Mouse (Mus musculus): ENCODE results near the gene Sart1. TPM values are rescaled to one million over a fixed set of nuclear protein-coding genes. Genes with fewer than 3 reads are reported as not detected.
"Not testable (repeated sequence)": the region's sequence is repeated elsewhere in the genome, so short reads cannot be mapped to it uniquely, and the experiment has no call there.

Gene Sart1
- total RNA-seq, 2 experiments from 2014 or later = 96.9 to 117 TPM

DNA sequence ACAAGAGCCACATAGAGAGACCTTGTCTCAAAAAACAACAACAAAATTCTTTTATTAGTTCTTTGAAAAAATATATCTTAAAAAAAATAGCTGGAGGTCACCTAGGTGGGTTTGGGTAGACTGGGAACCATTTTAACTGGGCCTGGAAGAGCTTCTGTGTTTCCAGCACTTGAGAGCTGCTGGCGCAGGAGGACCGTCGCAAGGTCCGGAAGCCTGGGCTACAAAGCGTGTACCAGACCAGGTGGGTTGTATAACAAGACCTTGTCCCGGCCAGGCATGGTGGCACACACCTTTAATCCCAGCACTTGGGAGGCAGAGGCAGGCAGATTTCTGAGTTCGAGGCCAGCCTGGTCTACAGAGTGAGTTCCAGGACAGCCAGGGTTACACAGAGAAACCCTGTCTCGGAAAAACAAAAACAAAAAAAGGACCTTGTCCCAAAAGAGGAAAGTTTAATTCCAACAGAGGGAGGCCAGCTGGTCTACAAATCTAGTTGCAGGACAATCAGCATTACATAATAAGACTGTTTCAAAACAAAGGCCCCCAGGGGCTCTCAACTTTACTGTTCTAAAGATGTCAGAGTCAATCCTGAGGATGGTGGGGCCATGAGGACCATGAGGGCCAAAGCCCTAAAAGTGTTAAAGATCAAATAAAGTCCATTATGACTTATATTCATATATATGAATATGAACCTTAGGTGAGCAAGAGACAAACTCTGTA, 30.4 kb upstream of the Sart1 start:
- DNase-seq (ENCODE audit: low spot score in 2 of 2) = no peak

DNA sequence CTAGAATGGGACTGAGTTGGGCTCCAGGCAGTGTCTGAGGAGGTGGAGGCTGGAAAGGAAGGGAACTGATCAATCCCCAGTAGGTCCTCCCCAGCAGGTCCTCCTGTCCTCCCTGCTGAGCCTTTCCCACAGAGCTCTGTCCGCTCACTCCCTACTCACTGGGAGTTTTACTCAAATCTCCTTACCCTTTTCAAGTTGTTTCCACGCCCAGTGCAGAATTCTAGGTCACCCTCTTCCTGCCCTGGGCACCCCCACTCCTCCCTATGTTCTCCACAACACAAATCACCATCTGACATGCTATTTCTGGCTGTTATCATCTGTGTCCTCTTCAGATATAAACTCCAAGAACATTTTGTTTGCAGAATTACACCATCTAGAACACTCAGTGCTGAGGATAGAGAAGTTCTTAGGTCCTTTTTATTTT, 26.0 kb upstream of the Sart1 start:
- peak in 1 of 2 experiments; percentile 55 for DNase-seq (ENCODE audit: low spot score in 2 of 2)

DNA sequence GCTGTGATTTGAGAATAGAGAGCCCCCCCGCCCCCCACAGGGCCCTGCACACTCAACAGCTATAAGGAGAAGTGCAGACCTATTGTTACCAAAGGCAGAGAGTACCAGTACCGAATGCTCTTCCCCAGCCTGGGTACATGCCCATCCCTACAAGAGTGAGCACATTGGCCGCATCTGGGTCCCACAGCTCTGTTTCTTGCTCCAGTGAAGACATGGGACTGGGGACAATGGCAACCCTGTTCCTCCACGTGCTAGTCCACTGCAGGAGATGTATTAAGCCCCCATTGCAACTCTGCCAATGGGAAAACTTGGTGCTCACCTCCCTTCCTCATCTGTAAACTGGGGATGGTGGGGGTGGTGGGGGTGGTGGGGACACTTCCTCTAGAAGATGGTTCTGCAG, 25.3 kb upstream of the Sart1 start:
- no peak for DNase-seq (ENCODE audit: low spot score in 2 of 2)

DNA sequence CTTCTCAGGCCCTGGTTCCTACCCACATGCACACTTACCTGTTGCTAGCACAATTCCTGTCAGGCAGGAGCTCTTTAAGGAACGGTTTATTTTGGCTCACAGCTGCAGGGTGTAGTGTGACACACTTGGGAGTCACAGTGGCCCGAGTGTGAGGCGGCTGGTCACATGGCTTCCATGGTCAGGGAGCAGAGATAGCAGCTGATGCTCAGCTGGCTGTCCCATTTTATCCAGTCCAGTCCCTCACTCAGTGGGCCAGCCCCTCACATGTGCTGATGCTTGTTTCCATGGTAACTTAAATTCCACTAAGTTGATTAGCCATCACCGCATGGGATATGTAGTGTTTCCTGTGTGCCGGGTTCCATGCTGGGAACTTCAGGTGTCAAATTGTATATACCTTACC, 23.5 kb upstream of the Sart1 start:
- DNase-seq (ENCODE audit: low spot score in 2 of 2) = no peak

DNA sequence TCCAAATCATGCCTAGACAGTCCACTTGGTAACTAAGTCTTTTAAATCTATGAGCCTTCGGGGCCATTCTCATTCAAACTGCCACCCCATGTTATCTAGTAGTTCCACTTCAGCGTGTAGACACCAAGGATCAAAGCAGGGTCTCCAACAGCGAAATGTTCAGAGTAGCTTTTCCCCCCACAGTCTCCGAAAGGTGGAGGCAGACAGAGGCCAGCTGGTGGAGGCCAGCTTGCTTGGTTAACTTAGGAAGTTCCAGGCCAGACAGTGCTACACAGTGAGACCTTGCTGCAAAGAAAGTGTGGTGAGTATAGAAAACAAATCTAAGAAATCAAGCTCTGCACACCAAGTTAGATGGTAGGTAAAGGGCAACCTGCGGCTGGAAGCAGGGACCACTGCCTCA, 22.1 kb upstream of the Sart1 start:
- DNase-seq (ENCODE audit: low spot score in 2 of 2) = no peak

DNA sequence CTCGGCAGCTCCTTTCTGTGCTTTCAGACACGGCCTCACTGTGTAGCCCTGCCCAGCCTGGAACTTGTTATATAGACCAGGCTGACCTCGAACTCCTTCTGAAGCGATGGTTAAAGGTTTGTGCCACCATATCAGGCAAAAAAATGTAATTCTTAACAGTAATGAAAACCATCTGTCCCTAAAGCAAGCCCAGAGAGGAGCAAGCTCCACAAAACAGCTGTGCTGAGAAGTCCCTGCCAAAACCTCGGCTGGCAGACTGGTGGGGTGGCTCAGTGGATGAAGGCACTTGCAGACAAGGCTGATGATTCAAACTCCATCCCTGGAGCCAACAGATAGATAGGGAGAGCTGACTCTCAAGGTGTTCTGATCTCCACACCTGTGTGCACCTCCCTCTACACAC, 20.6 kb upstream of the Sart1 start:
- DNase-seq (ENCODE audit: low spot score in 2 of 2) = no peak

DNA sequence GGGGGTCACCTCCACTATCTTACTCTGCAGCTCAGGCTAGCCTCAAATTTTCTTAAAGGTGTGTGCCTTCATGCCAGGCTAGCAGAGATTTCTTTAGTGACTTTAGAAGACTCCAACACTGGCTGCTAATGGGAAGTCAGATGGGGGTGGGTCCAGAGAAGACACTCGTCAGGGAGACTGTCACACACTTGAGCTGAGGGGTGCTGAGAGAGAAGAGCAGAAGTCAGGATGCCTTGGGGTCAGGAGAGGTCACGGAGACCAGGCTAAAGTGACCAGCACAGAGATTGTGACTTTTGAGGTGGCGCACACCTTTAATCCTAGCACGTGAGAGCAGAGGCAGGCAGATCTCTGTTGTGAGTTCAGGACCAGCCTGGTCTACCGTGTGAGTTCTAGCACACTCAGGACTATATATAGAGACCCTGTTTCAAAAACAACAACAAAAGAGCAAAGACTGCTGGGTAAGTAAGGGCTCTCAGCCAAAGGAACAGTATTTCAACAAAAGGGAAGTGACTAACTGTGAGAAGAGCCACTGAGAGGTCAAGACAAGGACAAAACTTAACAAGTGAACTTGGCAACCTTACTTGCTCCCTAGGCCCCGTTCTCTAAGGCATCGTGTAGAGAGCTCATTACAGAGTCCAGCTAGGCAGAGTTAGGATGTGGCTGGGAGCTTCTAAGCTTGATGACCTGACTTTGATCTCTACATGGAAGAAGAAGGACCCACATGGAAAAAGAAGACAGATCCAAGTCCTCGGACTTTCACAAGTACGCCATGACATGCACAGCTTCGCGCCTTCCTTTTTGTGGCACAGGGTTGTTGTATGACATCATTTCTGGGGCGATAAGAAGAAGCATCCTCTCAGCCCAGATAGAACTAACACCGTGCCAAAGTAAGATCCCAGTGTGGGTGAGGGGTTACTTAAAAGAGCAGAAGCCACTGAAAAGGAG, 19.8 kb upstream of the Sart1 start:
- no peak for DNase-seq (ENCODE audit: low spot score in 2 of 2)

DNA sequence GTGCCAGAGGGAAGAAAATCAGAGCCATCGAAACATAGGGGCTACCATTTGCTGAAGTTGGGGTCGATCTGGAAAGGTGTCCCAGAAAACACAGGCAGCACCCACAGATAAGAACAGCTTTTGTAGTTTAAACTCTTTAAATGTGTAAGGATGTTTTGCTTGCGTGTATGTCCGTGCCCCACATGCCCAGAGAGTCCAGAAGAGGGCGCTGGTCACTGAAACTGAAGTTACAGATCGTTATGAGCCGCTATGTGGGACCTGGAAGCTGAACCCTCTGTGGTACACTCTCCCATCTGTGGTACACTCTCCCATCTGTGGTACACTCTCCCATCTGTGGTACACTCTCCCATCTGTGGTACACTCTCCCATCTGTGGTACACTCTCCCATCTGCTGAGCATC, 18.6 kb upstream of the Sart1 start:
- peak in 1 of 2 experiments; percentile 78 for DNase-seq (ENCODE audit: low spot score in 2 of 2)

DNA sequence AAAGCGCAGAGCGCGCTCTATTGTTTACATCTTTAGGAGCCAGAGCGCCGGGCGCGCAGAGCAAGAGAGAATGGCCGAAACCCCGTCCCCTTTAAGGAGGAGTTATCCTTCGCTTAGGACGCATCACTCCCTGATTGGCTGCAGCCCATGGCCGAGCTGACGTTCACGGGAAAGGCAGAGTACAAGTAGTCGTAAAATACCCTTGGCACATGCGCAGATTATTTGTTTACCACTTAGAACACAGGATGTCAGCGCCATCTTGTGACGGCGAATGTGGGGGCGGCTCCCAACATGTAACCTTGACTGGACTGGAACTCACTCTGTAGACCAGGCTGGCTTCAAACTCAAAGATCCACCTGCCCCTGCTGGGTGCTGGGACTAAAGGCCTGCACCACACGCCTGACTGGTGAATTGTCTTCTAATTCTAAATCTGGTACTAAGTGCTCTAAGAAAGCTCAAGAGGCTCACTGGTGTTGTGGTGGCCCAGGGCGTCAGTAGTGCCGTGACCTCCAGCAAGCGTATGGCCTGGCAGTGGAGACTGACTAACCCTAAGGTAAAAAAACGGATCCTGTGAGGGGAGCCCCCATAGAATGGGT, 18.1 kb upstream of the Sart1 start:
- peak in 1 of 2 experiments; percentile 62 for DNase-seq (ENCODE audit: low spot score in 2 of 2)

DNA sequence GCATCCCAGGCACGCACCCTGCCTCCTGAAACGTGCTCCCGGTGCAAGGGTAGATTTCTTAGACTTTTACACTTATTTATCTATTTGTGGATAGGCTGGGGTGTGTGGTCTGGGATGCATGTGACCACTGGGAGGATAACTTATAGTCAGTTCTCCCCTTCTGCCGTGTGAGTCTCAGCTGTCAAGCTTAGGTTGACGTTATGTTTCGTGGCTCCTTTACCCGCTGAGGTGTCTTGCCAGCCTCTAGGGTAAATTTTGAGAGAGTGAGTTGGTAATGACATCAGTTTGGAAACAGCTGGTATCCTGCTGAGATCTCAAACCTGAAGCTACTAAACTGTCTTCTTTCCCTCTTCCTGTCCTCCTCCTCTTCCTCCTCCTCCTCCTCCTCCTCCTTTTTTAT, 17.4 kb upstream of the Sart1 start:
- no peak for DNase-seq (ENCODE audit: low spot score in 2 of 2)

DNA sequence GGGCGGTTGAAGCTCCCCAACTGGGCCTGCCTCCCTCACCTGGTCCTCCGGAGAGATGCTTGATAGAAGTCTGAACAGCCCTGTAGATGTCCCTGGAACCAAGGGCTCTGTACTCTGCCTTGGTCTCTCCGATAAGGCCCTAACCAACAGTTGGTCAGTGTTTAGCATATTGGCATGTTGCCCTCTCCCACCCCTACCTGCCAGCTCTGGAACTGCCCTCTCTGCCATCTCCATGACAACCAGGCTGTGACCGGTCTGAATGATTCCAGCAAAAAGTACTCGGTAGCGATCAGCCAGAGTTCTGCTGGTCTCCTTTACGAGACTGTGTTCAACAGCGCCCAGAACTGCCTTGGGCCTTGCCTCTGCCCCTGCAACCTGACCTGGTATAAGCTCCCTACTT, 13.8 kb upstream of the Sart1 start, which contains the start of gene Tsga10ip:
Gene Tsga10ip, minus strand, starts transcription at position 234 of the 400 bp plus-strand sequence.
- no peak for DNase-seq (ENCODE audit: low spot score in 2 of 2)

DNA sequence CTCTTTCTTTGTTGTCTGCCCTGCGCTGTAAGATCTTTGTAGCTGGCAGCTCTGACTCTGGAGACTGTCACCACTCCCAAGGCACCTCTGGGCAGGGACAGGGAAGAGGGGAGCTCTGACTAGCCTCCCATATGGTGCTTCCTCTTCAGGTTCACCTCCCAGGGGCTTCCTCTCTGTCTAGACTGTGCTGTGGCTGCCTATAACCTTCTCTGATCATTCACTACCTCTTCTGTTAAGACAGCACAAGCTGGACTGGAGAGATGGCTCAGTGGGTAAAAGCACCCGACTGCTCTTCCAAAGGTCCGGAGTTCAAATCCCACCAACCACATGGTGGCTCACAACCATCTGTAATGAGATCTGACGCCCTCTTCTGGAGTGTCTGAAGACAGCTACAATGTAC, 12.6 kb upstream of the Sart1 start:
- not testable (repeated sequence) for DNase-seq (ENCODE audit: low spot score in 2 of 2)

DNA sequence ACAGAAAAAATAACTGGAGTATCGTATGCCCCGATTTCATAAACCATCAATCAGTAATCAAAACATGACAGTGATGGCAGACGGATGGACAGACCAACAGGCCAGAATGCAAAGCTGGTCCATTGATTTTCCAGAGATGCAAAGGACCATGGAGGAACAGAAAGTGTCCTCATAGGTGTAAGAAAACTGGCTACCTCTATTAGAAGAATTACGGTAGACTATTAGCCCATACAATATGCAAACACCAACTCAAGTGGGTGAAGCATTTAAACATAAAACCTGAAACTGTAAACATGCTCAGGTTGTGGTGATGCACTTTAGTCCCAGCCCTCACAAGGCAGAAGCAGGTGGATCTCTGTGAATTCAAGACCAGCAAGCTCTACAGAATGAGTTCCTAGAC, 6.9 kb upstream of the Sart1 start:
- DNase-seq (ENCODE audit: low spot score in 2 of 2) = no peak

DNA sequence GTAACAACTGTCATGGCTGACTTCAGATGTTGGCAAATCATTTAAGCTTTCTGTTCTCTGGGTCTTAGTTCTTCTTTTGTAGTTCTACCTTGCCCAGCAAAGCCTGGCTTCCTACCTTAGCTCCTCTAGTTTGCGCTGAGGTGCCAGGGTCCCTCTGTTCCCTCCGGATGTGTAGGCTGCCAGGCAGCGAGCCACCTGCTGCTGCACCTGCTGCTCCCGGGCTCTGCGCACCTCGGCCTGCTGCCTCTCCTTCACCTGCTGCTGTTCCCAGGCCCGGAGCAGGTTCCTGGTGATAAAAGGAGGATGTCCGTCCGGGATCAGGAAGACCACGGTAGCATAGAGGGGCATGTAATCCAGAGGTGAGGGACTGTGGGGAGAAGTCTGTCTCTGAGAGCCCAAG, 5.7 kb upstream of the Sart1 start:
- no peak for DNase-seq (ENCODE audit: low spot score in 2 of 2)

DNA sequence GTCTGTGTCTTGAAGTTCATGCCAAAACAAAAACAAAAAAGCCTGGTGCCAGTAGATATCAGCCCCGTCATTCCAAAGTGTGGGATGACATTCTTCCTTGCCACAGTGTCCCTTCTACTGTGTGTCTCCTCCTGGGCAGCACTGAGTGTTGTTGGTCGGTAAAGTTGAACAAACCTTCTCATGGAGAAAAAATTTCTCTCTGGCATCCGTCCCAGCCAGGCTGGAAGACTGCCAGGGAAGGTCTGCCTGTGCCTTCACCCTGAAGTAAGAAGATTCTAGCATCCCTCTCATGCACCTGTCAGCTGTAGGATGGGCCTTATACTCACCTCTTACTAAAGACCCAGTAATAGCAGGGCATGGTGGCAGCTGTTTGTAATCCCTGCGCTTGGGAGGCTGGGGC, 4.4 kb upstream of the Sart1 start:
- DNase-seq (ENCODE audit: low spot score in 2 of 2) = no peak

DNA sequence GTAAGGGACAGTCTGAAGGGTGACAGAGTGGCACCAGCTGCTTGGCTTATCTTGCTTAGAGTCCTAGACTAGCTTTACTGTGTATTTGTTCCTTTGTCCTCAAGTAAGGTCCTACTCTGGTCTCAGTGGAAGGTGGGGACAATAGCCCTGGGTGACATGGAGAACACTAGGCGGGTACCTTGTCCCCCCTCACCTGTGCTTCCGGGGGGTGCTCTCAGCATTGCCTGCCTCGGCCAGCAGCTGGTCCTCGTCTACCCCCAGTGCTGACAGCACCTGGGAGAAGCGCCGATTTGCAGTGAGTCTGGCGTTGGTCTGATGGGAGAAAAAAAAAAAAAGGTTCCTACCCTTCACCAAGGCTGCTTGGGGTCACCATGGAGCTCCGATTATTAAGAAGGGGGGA, 1.9 kb upstream of the Sart1 start:
- DNase-seq (ENCODE audit: low spot score in 2 of 2) = no peak

DNA sequence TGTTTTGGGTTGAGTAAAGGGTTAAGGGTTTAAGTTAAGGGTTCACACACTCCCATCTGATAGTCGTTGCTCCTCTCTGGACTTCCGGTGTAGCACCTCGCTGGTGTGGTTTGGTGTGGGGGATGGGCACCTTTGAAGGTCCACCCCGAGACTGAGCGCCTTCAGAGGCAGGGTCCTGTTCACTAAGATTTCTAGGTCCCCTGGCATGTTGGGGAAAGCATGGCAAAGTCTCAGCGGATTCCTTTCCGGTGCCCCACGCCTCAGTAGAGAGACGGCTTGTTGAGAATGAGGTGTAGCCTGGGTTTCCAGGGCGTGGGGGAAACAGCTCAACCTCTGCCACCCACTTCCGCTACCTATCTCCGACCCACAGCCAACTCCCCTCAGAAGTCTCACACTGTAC, 1.1 kb upstream of the Sart1 start:
- DNase-seq (ENCODE audit: low spot score in 2 of 2) = no peak

DNA sequence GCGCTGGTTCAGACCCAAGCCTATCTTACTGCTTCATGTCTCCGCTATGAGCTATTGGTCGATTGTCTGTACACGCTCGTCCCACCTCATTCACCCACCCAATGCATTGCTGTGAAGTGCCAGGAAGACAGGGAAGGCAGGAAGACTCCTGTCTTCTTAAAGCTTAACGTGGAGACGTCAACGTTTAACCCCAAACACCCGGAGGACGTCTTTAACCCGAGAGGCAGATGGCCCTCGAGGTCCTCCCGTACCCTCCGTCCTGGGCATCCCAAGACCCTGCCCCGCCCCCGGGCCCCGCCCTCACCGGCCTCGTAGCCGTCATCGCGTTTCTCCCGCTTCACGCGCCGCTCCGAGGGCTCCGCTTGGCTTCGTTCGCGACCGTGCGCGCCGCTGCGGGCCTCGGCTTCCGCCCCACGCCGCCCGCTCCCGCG, 477 bp downstream of the Sart1 start:
- DNase-seq (ENCODE audit: low spot score in 2 of 2) = no peak

DNA sequence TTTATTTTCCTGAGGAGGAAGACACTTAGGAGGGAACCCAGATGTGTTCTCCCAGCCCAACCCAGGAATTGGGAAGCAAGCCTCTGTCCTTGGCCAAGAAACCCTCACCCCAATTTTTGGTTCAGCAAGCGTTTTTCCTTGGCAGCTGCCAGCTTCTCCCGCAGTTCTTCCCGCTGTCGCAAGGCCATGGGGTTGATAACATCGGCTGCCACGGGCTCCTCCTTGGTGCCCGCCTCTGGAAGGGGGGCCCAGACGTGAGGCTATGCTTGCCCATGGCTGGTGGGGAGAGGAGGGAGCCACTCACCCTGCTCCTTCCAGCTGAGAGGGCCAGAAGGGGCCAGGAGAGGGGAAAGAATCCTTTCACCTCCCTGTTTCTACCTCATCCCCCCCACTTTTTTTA, 3.8 kb downstream of the Sart1 start:
- no peak for DNase-seq (ENCODE audit: low spot score in 2 of 2)

DNA sequence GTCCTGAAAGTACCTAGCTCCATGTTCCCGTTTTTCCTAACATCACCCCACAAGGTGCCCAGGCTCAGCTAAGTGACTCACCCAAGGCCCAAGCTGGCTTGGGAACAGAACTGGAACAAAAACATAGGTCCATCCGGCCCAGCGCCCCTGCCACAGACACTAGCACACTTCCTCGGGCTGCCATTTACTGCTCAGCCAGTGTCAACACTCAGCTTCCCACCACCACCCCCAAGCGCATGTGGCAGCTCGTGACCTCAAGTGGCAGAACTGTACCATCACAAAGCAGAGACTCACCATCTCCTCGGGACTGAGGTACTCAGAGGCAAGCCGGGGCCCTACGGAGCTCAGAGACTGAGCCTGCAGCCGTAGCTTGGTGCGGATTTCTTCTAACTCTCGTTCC, 5.2 kb downstream of the Sart1 start:
- no peak for DNase-seq (ENCODE audit: low spot score in 2 of 2)

DNA sequence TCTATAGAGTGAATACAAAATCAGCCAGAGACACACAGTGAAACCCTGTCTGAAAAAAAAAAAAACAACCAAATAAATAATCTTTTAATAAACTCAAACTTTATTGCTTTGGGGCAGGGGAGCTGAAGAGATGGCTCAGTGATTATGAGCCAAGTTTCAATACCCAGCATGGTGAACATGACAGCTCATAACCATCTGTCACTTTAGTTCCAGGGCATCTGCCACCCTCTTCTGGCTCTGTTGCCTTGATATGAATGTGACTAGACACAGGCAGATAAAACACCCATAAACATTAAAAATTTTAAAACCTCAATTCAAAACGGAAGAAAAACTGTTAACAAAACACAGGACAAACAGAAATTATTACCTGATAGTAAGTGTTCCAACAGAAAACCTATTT, 11.1 kb downstream of the Sart1 start:
- DNase-seq (ENCODE audit: low spot score in 2 of 2) = peak; percentile 60 to 93

DNA sequence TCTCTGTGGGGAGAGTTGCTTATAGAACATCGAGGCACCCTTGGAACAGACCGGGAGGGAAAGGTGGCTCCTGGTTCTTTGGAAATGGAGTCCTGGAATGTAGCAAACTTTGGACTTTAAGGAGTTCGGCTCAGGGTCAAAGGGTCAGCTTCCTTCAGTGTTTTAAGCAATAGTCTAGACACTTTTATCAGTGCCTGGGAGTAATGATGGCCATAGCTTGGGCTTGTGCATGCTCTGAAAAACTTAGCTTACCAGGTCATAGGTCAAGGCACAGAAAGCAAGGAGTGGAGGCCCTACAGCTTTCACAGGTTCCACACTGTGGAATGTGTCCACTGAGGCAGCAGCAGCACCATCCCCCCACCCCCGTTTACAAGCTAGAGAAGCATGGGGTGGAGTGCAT, 13.8 kb downstream of the Sart1 start:
- DNase-seq (ENCODE audit: low spot score in 2 of 2) = no peak
